Mouse (Mus musculus) CH12.LX (cell line): ENCODE results near the gene Hmga1b. TPM values are rescaled to one million over a fixed set of nuclear protein-coding genes. Genes with fewer than 3 reads are reported as not detected.

ENCODE experiments used
- DNase-seq: peaks from one replicate; pipeline ENCODE4 v3.0.0-alpha.2; 2013; ENCODE audit errors: extremely low read depth
- H3K27ac ChIP-seq: 2 replicates; pipeline ENCODE4 v1.5.1; 2012; ENCODE audit warnings: low read depth, mild to moderate bottlenecking, control low read depth, moderate library complexity; ENCODE audit not compliant: insufficient read depth
- H3K27me3 ChIP-seq: replicated peaks from 2 replicates; pipeline ENCODE3; 2012; ENCODE audit warnings: inconsistent platforms
- H3K36me3 ChIP-seq, 2 experiments: replicated peaks in 1 of 2; 2 replicates each; pipeline versions ENCODE3 to v1.6.1; 2012; ENCODE audit warnings: inconsistent platforms in 1 of 2, low read length in 1 of 2, mild to moderate bottlenecking in 1 of 2, mixed read lengths in 1 of 2, moderate library complexity in 1 of 2; ENCODE audit not compliant: control insufficient read depth in 1 of 2, insufficient read depth in 1 of 2
- H3K4me1 ChIP-seq, 2 experiments: 2 replicates each; pipeline ENCODE4 v1.6.1; 2012; ENCODE audit warnings: inconsistent platforms in 1 of 2, moderate library complexity in 1 of 2; ENCODE audit not compliant: insufficient read depth in 2 of 2, control insufficient read depth in 1 of 2
- H3K4me2 ChIP-seq: 2 replicates; pipeline ENCODE4 v1.6.1; 2012; ENCODE audit warnings: low read depth, mild to moderate bottlenecking, control low read depth; ENCODE audit not compliant: poor library complexity, insufficient read depth, severe bottlenecking
- H3K4me3 ChIP-seq, 3 experiments: fragments of 150-350 bp in 1 of 3; sonication (generic) in 1 of 3; replicated peaks in 1 of 3; 2 replicates each; pipeline versions ENCODE3 to v1.5.1; 2011 to 2012; ENCODE audit warnings: low read depth in 2 of 3, low read length in 2 of 3, mild to moderate bottlenecking in 2 of 3, moderate library complexity in 2 of 3, control low read depth in 1 of 3, improper control_type of control experiment in 1 of 3, inconsistent platforms in 1 of 3, mixed read lengths in 1 of 3; ENCODE audit not compliant: poor library complexity in 1 of 3
- H3K79me2 ChIP-seq: replicated peaks from 2 replicates; pipeline ENCODE4 v1.6.1; 2012; ENCODE audit warnings: mild to moderate bottlenecking, moderate library complexity; ENCODE audit not compliant: control insufficient read depth, poor library complexity, insufficient read depth, severe bottlenecking; ENCODE audit errors: extremely low read depth
- H3K9ac ChIP-seq: 2 replicates; pipeline ENCODE4 v1.6.1; 2012; ENCODE audit warnings: low read depth, mild to moderate bottlenecking, control low read depth, moderate library complexity; ENCODE audit not compliant: insufficient read depth
- H3K9me3 ChIP-seq: replicated peaks from 2 replicates; pipeline ENCODE3; 2012; ENCODE audit warnings: low read length, inconsistent platforms, mixed read lengths
- BHLHE40 ChIP-seq: IDR thresholded peaks from 2 replicates; pipeline ENCODE4 v1.6.1; 2011; ENCODE audit warnings: mild to moderate bottlenecking, low read depth, low read length, improper control_type of control experiment
- CHD2 ChIP-seq: IDR thresholded peaks from 2 replicates; pipeline ENCODE4 v1.6.1; 2011; ENCODE audit warnings: low read length, improper control_type of control experiment
- CTCF ChIP-seq, 2 experiments: IDR thresholded peaks in 1 of 2; conservative IDR thresholded peaks in 1 of 2; 2 replicates each; pipeline ENCODE4 v1.5.1; 2011 to 2012; ENCODE audit warnings: low read depth in 2 of 2, low read length in 2 of 2, improper control_type of control experiment in 1 of 2, inconsistent platforms in 1 of 2, mild to moderate bottlenecking in 1 of 2, moderate library complexity in 1 of 2
- ELF1 ChIP-seq: IDR thresholded peaks from 2 replicates; pipeline ENCODE4 v1.6.1; 2014; ENCODE audit warnings: low read depth, mild to moderate bottlenecking, inconsistent platforms, low read length, improper control_type of control experiment
- JUN ChIP-seq: IDR thresholded peaks from 2 replicates; pipeline ENCODE4 v1.6.1; 2011; ENCODE audit warnings: low read depth, mild to moderate bottlenecking, low read length, improper control_type of control experiment, moderate library complexity; ENCODE audit not compliant: insufficient read depth
- KAT2A ChIP-seq: IDR thresholded peaks from 2 replicates; pipeline ENCODE4 v1.6.1; 2012; ENCODE audit warnings: low read length, improper control_type of control experiment, inconsistent platforms; ENCODE audit not compliant: insufficient replicate concordance
- MAX ChIP-seq: IDR thresholded peaks from 2 replicates; pipeline ENCODE4 v1.6.1; 2011; ENCODE audit warnings: low read length, improper control_type of control experiment
- MEF2A ChIP-seq: IDR thresholded peaks from 2 replicates; pipeline ENCODE4 v1.6.1; 2014; ENCODE audit warnings: low read depth, mild to moderate bottlenecking, inconsistent platforms, low read length, improper control_type of control experiment, borderline replicate concordance
- MXI1 ChIP-seq: IDR thresholded peaks from 2 replicates; pipeline ENCODE4 v1.6.1; 2011; ENCODE audit warnings: mild to moderate bottlenecking, low read depth, low read length, improper control_type of control experiment
- MYC ChIP-seq: IDR thresholded peaks from 2 replicates; pipeline ENCODE4 v1.6.1; 2011; ENCODE audit warnings: low read depth, mild to moderate bottlenecking, improper control_type of control experiment, low read length
- POLR2A ChIP-seq: IDR thresholded peaks from 2 replicates; pipeline ENCODE4 v1.6.1; 2011; ENCODE audit warnings: low read depth, mild to moderate bottlenecking, improper control_type of control experiment, low read length
- POLR2AphosphoS2 ChIP-seq: IDR thresholded peaks from 2 replicates; pipeline ENCODE4 v1.6.1; 2011; ENCODE audit warnings: low read depth, low read length, improper control_type of control experiment
- RAD21 ChIP-seq: IDR thresholded peaks from 2 replicates; pipeline ENCODE4 v1.6.1; 2011; ENCODE audit warnings: low read depth, mild to moderate bottlenecking, low read length, improper control_type of control experiment, moderate library complexity
- RCOR1 ChIP-seq: conservative IDR thresholded peaks from 2 replicates; pipeline ENCODE4 v1.6.1; 2012; ENCODE audit warnings: low read depth, mild to moderate bottlenecking, inconsistent platforms, low read length, improper control_type of control experiment
- SIN3A ChIP-seq: IDR thresholded peaks from 2 replicates; pipeline ENCODE4 v1.6.1; 2012; ENCODE audit warnings: low read length, improper control_type of control experiment, inconsistent platforms
- SMC3 ChIP-seq: IDR thresholded peaks from 2 replicates; pipeline ENCODE4 v1.6.1; 2011; ENCODE audit warnings: low read depth, low read length, improper control_type of control experiment
- TBP ChIP-seq: conservative IDR thresholded peaks from 2 replicates; pipeline ENCODE4 v1.6.1; 2011; ENCODE audit warnings: low read depth, low read length, improper control_type of control experiment
- UBTF ChIP-seq: IDR thresholded peaks from 2 replicates; pipeline ENCODE4 v1.6.1; 2012; ENCODE audit warnings: low read depth, mild to moderate bottlenecking, inconsistent platforms, low read length, improper control_type of control experiment, moderate library complexity
- USF1 ChIP-seq: IDR thresholded peaks from 2 replicates; pipeline ENCODE4 v1.6.1; 2014; ENCODE audit warnings: low read depth, mild to moderate bottlenecking, inconsistent platforms, low read length, improper control_type of control experiment
- USF2 ChIP-seq: conservative IDR thresholded peaks from 2 replicates; pipeline ENCODE4 v1.6.1; 2011; ENCODE audit warnings: low read depth, low read length, improper control_type of control experiment
- ZKSCAN1 ChIP-seq: IDR thresholded peaks from 2 replicates; pipeline ENCODE4 v1.6.1; 2012; ENCODE audit warnings: low read depth, inconsistent platforms, low read length, improper control_type of control experiment, borderline replicate concordance
- ZNF384 ChIP-seq: IDR thresholded peaks from 2 replicates; pipeline ENCODE4 v1.6.1; 2012; ENCODE audit warnings: low read depth, low read length, improper control_type of control experiment, inconsistent platforms
- dilution Hi-C: fragments of 300-500 bp; cut with MboI; formaldehyde crosslinking; loops from 2 replicates; pipeline ENCODE4 v1.14.3; 2020; ENCODE audit warnings: low sequenced_read_pairs; ENCODE audit not compliant: extremely low pct_unique_long_range_greater_than_20kb, extremely low pct_ligation_motif_present
- in situ Hi-C: fragments of 300-500 bp; cut with MboI; formaldehyde crosslinking; loops from 3 replicates; pipeline ENCODE4 v1.14.3; 2019; ENCODE audit warnings: low sequenced_read_pairs, low pct_ligation_motif_present, low pct_unique_long_range_greater_than_20kb, mixed read lengths
- polyA plus RNA-seq: library from polyadenylated mRNA; unstranded; fragments of >175 nt; gene quantifications from 2 replicates; pipeline ENCODE4 v1.2.1, GENCODE M21; 2012; ENCODE audit warnings: low read depth; ENCODE audit not compliant: insufficient read length
- total RNA-seq, 2 experiments: library from RNA; depleted of rRNA; stranded (reverse); fragments of 300-350 nt in 1 of 2; fragments of >200 nt in 1 of 2; gene quantifications; 2 replicates each; pipeline ENCODE4 v1.2.3; 2012 to 2014

Gene Hmga1b
- total and polyA plus RNA-seq, 3 experiments, result 126 to 414 (median 167) TPM

- H3K27me3 ChIP-seq, result no peaks in the 10 kb centered on the region
- peak; percentile 69 for DNase-seq
- H3K4me1 ChIP-seq, result peaks cover under 1 to 5% of the 10 kb centered on the region in 2 experiments; a peak in 1 of 4 replicates
- no peak overlapping the region for H3K4me2 ChIP-seq
- H3K79me2 ChIP-seq, result no peaks in the 10 kb centered on the region
- peaks cover 62 to 94% of the 10 kb centered on the region in 2 experiments for H3K36me3 ChIP-seq
- dilution Hi-C loops, result no loop called here
- peaks cover 7% of the 10 kb centered on the region for H3K9me3 ChIP-seq
- H3K9ac ChIP-seq, result no peak overlapping the region
- in situ Hi-C loops, result no loop called here
- no peak overlapping the region for H3K4me3 ChIP-seq
- TF ChIP-seq RAD21, result peak; percentile 69
- TF ChIP-seq SMC3, result peak; percentile 65
- peak in 1 of 2 experiments; percentile 79; a peak in 3 of 4 replicates for TF ChIP-seq CTCF (conservative IDR thresholded peaks at IDR 0.05 in 1 of 2, IDR thresholded peaks at IDR 0.05 in 1 of 2; ENCODE audit: low read depth in 2 of 2, low read length in 2 of 2)
- no peak for TF ChIP-seq ELF1
- no peak for TF ChIP-seq POLR2A
- H3K27ac ChIP-seq, result no peak overlapping the region
Observed at GRCm38 (mm10) chr11:120720450-120720849, 42.1 kb upstream of the Hmga1b start.

GRCm38 (mm10) chr11:120721124-120722066 lies 41.2 kb upstream of the Hmga1b start, which contains the start of gene Rac3:
Rac3 (plus strand) TSS chr11:120721470.
- Histone ChIP-seq H3K27me3 (no peaks in the 10 kb centered on the region), H3K9ac (no peak within 1 kb of the TSS), H3K4me3 (no peak within 1 kb of the TSS), H3K4me2 (no peak within 1 kb of the TSS), H3K27ac (no peak within 1 kb of the TSS), H3K9me3 (peaks cover 7% of the 10 kb centered on the region), H3K79me2 (no peaks in the 10 kb centered on the region), H3K4me1 (peaks cover 3 to 5% of the 10 kb centered on the region in 2 experiments), H3K36me3 (peaks cover 65 to 93% of the 10 kb centered on the region in 2 experiments)
- dilution Hi-C loops, result no loop called here
- in situ Hi-C loops, result no loop called here
- no peak for DNase-seq
- TF ChIP-seq MAX, result no peak
- TF ChIP-seq POLR2AphosphoS2, result 0 out of 2 replicates have a peak, but pooled peaks have one; percentile 16

GRCm38 (mm10) chr11:120722067-120722630 lies 40.4 kb upstream of the Hmga1b start:
- dilution Hi-C loops (no loop called here), in situ Hi-C loops (no loop called here)
- DNase-seq, result no peak
- Histone ChIP-seq H3K4me1 (peaks cover 5% of the 10 kb centered on the region in 2 experiments), H3K27me3 (no peaks in the 10 kb centered on the region), H3K4me2 (no peak overlapping the region), H3K36me3 (peaks cover 60 to 85% of the 10 kb centered on the region in 2 experiments), H3K79me2 (no peaks in the 10 kb centered on the region), H3K9me3 (peaks cover 7% of the 10 kb centered on the region), H3K4me3 (no peak overlapping the region), H3K27ac (no peak overlapping the region), H3K9ac (no peak overlapping the region)
- no peak for TF ChIP-seq CHD2
- no peak for TF ChIP-seq MYC
- no peak for TF ChIP-seq BHLHE40
- no peak for TF ChIP-seq ELF1
- TF ChIP-seq MEF2A, result no peak
- TF ChIP-seq ZKSCAN1, result no peak
- no peak for TF ChIP-seq USF2
- TF ChIP-seq CTCF (conservative IDR thresholded peaks at IDR 0.05 in 1 of 2, IDR thresholded peaks at IDR 0.05 in 1 of 2; ENCODE audit: low read depth in 2 of 2, low read length in 2 of 2), result no peak
- no peak for TF ChIP-seq ZNF384
- TF ChIP-seq USF1, result no peak
- no peak for TF ChIP-seq MXI1
- TF ChIP-seq RAD21, result no peak
- no peak for TF ChIP-seq TBP
- TF ChIP-seq POLR2AphosphoS2, result no peak
- TF ChIP-seq SIN3A, result no peak
- no peak for TF ChIP-seq KAT2A
- no peak for TF ChIP-seq UBTF
- TF ChIP-seq JUN, result no peak
- no peak for TF ChIP-seq MAX
- TF ChIP-seq RCOR1, result no peak
